Mouse (Mus musculus) mouse embryonic stem cell (cell line): ENCODE results near the gene Rfng.
"Not testable (repeated sequence)": the region's sequence is repeated elsewhere in the genome, so short reads cannot be mapped to it uniquely, and the experiment has no call there.

Experiments
- in situ Hi-C, 2 experiments: fragments of 300-500 bp; cut with MboI; formaldehyde crosslinking; loops; 1 replicate in 1 of 2; 3 replicates in 1 of 2; pipeline ENCODE4 v1.14.3; 2019 to 2020; ENCODE audit warnings: low sequenced_read_pairs in 2 of 2, low pct_unique_long_range_greater_than_20kb in 1 of 2, mixed read lengths in 1 of 2; ENCODE audit not compliant: unreplicated experiment in 1 of 2

The Rfng gene

DNA sequence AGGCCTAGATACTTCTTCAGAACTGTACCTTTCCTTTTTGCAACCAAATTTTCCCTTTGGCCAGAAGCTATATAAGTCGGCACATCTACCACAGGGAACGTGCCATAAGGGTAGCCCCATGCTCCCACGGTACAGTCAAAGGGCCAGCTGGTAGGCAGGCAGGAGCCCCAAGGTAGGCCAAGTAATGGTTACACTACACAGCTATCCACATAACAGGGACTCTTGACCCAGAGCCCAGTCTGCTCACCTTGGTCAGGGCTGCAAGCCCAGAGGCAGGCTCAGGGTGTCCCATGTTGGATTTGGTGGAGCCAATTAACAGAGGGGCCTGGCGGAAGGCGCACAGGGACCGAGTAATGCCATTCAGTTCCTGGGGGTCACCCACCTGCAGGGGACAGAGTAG, 35.5 kb upstream of the Rfng start:
- in situ Hi-C loops: no loop called here

DNA sequence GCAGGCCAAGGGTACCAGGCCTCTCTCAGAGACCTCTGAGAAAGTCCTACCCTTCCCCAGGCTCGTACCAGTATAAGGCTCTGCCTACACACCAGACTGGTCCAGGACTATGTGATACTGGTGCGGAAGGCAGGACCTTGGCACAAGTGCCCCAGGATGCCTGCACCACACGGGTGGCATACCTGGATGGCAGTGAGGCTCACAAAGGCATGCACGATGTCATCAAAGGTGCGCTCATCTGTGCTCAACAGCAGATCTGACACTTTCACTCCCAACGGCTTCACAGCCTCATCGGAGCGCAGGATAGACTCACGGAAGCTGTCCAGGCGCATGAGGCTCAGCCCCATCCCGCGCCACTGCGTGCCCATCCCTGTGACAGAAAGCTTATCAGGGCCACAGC, 34.2 kb upstream of the Rfng start:
- in situ Hi-C loops: no loop called here

DNA sequence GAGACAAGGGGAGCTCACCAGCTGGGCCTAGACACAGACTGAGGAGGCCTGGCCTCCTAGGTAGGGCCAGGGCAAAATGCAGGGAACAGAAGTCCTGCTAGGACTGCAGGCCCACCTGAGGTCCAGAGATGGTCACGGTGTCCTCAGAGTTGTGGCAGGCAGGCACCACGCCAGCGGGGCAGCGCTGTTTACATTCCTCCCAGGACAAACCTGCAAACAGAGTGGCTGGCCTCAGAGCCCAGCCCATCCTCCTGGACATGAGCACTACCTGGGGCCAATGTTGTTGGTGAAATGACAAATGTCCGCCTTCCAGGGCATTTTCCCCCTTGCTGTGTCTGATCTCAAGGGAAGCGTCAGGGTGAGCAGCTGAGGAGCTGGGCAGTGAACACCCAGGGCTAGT, 33.4 kb upstream of the Rfng start:
- in situ Hi-C loops: no loop called here

DNA sequence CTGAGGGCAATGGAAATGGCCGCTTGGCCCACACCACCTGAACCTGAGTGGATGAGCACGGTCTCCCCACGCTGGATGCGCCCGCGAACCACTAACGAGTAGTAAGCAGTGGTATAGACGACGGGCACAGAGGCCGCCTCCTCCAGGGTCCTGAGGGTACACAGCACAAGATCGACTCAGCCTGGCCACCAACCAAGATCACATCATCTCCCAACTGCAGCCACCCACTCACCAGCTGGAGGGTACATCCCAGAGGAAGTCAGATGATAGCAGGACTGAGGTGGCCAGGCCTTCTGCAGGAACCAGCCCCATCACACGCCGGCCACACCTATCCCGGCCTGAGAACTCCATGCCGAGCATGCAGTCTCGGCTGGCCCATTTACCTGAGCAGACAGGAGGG, 28.1 kb upstream of the Rfng start:
- in situ Hi-C loops: no loop called here

DNA sequence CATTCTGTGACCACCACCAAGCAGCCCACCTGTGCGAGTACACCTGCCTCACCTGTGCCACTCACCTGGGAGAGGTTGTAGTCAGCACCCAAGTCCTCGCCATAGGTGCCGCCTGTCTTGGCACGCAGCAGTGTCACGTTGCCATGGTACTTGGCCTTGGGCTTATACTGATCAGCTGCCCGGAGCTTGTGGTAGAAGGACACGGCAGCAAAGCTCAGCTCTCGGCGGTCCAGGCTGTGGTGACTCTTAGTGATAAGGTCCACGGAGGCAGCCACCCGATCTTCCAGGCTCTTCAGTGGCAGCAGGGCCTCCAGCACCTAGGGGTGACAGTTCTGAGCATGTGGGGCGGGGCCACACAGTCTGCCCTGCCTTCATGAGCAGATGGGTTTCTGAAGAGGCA, 24.0 kb upstream of the Rfng start:
- in situ Hi-C loops: no loop called here

DNA sequence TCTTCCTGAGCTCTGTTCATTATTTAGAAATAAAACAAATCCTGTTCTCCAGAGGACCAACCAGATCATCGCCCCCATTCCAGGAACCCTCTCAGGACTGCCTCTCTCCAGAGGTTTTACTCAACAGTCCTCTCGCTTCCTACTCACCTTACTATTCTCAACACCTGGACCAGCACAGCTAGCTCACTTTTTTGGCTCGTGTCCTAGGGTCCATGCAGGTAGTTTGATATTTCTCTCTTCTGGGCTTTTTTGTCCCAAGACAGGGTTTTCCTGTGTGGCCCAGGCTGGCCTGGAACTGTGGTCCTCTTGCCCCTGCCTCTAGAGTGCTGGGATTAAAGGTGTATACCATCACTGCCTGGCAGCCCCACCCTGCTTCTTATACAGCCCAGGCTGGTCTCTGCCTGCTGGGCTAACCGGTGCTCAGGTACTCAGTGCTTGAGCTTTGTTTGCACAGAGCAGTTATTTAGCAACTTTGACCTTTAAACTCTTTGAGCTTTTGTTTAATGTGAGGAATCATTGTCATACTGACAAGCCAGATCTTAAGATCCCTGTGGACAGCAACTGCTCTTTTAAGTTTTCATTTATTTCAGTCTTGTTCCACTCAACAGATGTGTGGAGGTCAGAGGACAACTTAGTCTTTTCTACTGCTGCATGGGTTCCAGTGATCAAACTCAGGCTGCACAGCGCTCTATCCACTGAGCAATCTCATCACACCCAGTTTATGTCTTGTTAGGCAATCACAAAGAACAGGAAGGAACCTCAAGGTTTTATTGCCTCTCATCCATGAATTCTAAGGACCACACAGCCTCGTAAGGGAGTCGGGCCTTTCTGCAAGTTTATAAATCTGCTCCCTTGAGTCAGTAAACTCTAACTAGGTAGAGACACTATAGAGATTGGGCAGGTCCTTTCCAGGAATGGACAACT, 21.6 kb upstream of the Rfng start:
- in situ Hi-C loops: no loop called here

DNA sequence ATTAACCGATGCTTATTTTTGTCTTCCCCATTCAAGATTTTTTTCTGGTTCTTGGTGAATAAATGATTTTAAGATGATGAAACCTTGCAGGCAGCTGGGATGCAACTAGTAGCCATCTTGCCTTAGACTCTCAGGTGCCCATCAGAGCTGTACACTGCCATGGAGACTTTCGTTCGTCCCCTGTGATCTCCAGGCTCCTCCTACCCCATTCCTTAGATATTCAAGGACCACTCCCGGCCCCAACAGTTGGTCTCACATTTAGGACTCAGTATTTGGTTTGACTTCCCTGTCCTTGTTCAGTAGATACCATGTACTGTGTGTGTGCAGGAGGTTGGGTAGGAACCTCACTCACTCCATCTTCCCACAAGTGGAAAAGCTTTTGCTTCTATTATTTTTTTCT, 20.8 kb upstream of the Rfng start:
- in situ Hi-C loops: no loop called here

DNA sequence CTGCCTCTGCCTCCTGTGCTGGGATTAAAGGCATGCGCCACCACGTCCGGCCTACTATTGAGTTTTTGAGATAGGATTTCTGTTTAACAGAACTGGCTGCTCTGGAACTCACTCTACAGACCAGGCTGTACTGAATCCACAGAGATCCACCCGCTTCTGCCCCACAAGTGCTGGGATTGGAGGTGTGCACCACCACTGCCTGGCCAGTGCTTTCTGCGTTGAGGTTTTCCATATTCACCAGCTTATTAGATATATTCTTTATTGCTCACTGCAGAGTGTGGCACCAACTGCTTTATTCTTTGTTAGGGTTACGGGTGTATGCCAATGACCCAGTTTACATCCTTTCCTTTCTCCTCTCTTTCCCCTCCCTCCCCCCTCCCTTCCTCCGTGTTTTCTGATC, 20.3 kb upstream of the Rfng start:
- in situ Hi-C loops: no loop called here

DNA sequence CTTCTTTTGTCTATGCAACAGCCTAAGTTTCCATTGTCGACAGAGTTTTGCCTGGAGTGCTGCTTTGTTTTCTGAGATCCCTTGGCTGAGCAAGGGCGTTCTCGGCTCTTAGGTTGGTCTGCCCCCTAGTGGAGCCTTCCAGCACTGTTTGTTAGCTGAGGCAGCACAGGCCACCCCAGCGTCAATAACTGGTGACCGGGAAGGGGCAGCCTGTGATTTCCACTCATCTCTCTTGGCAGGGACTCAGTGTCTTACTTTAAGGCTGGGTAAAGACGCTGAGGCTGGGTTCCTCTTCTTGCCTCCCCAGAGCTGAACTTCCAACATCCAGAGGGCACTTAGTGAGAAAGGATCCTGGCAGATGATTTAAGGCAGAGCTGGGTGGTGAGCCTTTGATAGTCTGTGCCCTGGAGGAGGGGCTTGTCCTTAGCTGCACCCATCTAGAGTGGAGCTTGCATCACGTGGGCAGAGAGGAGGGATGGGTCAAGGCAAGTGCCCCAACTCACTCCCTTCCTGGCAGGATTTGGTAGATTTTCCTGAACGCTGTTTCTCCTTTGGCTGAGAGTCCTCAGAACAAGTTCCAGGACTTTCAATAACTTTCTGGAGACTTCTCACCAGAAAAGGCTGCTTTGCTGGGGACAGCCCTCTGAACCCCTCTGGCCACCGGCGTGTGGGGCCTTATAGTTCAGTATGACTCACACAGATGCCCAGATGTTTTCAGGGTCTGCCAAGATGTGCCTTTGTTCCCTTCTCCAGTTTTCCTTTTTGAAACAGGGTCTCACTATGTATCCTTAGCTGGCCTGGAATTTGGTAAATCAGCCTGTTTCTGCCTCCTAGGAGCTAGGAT, 16.3 kb upstream of the Rfng start:
- in situ Hi-C loops: no loop called here

DNA sequence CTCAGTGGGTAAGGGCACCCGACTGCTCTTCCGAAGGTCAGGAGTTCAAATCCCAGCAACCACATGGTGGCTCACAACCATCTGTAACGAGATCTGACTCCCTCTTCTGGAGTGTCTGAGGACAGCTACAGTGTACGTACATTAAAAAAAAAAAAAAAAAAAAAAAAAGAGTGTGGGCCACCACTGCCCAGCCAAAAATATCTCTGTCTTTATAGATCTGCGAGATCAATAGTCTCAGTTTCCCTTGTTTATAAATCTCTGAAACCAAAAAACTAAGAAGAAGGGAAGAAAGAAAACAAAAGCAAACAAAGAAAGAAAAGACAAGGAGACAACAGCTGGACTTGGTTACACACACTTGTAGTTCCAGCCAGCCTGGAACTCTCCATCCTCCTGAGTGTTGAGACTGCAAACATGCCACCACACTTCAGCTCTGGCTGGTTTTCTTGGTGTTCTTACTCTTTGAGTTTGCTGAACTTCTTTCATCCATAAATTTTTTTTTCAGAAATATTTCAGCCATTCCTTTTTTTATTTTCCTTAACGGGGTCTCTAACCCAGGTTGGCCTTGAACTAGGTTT, 15.4 kb upstream of the Rfng start:
- in situ Hi-C loops: no loop called here

DNA sequence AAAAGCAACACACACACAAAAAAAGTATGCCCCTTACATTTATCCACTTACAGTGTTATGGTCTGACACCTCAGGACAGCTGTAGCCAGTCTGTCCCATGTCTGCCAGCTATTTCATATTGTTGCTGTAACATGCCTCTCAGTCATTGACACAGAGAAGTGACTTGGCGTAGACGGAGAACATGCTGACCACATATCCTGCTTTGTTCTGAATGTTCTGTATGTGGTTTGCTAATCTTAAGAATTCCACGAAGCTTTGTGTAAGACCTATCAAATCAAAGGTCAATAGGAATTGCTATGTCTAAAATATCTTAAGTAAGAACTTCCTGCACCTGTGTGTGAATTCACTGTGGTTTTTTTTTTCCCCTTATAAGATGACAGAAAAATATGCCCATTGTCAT, 14.2 kb upstream of the Rfng start:
- in situ Hi-C loops: no loop called here

DNA sequence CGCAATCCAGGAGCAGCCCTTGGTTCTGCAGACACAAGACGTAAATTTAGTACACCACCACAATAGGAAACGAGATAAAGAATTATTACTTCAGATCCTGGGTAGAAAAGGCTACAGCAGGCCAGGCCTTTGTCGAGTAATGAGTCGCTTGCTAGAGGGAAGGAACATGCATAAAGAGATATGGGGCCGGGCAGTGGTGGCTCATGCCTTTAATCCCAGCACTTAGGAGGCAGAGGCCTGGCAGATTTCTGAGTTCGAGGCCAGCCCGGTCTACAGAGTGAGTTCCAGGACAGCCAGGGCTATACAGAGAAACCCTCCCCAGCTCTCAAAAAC, 12.6 kb upstream of the Rfng start:
- in situ Hi-C loops: no loop called here

DNA sequence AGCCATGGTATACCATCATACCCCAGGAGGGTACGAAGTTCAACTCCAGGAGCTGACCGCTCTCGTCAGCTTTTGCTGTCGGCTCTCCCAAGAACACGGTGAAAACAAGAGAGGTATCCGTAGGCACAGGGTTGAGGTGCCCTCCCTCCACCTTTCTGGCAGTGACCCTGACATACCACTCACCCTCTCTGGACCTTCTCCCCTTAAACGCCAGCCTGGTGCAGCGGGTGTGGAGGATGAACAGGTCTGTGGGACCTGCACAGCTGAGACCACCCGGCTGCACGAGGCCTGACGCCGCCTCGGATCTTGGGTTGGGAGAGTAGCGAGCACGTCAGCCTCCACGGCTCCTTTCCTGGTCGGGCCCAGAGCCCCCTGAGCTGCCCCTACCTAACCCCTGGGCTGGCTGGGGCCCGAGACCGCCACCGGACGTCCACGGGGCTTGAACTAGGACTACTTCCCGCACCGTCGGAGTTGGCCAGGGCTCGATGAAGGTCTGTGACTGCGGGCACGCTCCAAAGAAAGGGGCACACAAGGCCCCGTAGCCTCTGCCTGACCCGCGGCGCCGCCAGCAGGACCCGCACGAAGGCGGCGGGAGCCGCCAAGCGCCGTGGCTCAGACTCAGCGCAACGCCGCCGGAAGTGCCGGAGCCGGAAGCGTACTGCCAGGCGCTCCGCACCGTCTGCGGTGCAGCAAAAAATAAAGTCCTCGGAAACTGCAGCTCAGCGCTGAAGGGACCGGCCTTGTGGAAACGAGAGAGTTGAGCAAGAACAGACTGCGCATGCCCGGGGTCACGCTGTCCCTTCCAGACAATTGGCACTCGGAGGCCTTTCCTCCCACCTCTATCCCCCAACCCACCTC, 12.0 kb upstream of the Rfng start, which contains the start of gene Dus1l:
Gene Dus1l, minus strand, starts transcription at position 648 of the 858 bp plus-strand sequence.
- in situ Hi-C loops: no loop called here

DNA sequence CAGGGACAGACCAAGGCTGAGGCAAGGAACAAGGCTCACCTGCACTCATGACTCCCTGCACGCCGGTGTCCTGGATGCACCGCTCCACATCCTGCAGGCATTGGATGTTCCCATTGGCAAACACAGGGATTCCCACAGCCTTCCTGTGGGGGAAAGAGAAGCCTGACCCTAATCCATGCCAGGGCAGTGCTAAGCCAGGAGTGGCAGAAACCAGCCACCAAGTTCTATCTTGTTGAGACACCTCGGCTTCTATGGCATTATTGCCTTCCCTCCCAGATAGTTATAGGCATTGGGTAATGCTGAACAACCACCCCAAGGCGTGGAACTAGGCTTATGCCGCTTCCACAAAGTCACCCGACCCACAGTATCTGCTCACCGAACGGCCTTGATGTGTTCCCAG, 8.6 kb upstream of the Rfng start:
- in situ Hi-C loops: no loop called here

DNA sequence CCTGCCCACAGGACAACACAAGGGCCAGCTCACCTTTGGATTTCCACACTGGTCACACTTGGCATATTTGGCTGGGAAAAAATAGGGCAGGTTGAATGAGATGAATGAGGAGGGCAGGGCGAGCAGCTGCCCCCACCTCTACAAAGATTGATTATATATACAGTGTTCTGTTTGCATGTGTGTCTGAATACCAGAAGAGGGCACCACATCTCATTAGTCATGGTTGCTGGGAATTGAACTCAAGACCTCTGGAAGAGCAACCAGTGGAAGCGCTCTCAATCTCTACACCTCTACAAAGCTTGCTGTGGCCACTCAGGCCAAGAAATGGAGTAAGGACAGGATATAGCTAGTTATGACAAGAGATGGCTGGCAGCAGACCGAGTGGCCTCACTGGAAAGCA, 5.8 kb upstream of the Rfng start:
- in situ Hi-C loops: no loop called here

DNA sequence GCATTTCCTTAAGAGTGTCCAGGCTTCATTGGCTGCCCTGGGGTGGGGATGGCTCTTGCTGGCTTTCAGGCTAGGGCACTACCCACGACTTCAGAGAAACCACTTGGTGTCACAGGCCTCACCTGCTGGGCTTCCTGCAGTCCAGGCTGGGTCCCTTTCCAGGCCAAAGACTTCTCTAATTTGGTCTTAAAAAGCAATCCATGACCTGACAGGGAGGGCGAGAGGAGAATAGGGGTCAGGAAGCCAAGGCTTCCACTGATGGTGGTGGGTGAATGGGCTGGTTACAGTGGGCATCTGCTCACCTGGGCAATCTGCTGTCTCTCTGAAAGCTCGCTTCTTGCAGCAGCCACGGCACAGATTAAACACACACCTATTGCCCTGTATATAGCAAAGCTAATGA, 5.3 kb upstream of the Rfng start:
- in situ Hi-C loops: no loop called here

DNA sequence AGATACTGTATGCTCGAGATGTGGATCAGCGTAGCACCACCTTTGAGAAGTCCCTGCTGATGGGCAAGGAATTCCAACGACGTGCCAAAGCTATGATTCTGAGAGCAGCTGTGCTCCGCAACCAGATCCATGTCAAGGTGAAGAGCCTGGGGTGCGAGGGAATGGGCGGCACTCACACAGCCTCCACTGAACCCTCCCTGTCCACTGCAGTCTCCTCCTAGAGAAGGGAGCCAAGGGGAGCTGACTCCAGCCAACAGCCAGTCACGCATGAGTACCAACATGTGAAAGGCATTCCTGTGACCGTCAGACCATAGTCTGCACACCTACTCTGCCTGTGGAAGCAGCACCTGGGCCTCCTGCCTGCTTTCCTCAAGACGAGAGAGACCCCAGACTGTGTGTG, 4.5 kb upstream of the Rfng start:
- in situ Hi-C loops: not testable (repeated sequence)

DNA sequence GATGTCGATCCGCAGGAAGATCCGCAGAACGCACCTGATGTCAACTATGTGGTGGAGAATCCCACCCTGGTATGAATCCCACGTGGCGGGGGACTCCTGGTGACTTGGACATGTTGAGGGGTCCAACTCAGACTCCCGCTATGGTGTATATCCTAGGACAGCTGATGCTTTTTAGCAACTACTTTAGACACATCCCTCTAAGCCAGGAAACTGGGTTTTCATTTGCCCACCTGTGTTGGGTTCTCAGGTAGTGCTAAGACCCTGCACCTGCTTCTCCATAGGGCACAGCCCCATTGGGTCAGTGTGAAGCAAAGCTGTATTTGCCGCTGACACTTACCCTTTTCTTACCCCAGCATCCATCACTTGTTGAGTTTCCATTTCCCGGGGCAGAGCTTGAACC, 1.1 kb upstream of the Rfng start:
- in situ Hi-C loops: no loop called here
